Mouse (Mus musculus): Measurements from ENCODE around the gene Gm13090. TPM values are rescaled to one million over a fixed set of nuclear protein-coding genes. Genes with fewer than 3 reads are reported as not detected.

The Gm13090 gene
- polyA plus RNA-seq, 1 experiment = not detected

DNA sequence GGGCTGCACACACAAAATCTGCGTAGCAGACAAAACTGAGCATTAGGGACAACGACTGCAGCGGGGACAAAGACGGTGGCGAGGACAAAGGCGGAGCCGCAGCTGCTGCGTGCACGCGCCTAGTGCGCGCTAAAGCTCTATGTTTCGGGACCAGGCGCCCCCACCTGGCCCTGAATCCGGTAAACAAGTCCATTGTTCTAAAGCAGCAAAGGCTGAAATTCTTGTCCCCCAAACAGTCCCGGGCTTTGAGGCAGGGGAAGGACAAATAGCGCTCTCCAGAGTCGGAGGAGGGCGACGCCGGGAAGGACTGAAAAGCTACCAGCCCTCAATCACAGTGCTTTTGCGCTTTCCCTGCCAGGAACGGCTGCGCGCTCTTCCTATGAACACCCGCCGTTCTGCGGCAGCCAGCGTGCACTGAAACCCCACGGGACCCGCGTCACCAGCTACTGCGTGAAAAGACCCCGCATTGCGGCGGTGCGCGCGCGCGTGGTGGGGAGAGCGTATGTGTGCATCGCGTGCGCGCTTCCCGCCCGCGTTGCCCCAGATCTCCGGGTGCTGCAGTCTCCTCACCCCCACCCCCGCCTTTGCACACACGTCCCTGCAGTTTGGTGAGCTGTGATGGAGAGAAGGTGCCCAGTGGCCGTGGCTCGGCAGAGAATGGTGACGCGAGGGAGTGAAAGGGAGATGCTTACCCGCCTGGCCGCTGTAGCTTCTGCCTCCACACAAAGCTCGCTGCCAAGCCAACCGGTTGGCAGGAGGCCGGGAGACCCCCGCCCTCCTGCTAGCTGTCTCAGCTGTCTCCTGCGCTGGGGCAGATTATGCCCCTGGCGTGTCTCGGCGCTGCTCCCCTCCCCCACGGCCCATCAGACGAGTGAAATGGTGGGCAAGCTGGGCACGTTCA lies 39.5 kb downstream of the Gm13090 start:
- 2% methylated on average over 69 of the region's 69 CpGs for WGBS

GRCm38 (mm10) chr4:151129725-151130557 lies 40.6 kb downstream of the Gm13090 start:
- Histone ChIP-seq H3K36me3 (ENCODE audit: control insufficient read depth, insufficient read depth, low read length) (no peaks in the 10 kb centered on the region), H3K27me3 (ENCODE audit: control insufficient read depth, insufficient read depth, low read length) (peaks cover 17% of the 10 kb centered on the region; the same call in 1 of the 2 replicates), H3K4me3 (ENCODE audit: low read depth, low read length) (no peak overlapping the region), H3K4me1 (ENCODE audit: control insufficient read depth, insufficient read depth, insufficient read length, low read length) (no peaks in the 10 kb centered on the region; the same call in 1 of the 2 replicates), H3K27ac (ENCODE audit: insufficient read depth, low read depth, low read length) (no peak overlapping the region)
- TF ChIP-seq CTCF (IDR thresholded peaks at IDR 0.05; ENCODE audit: extremely low read depth, insufficient read length, insufficient replicate concordance, low read depth, low read length) (no peak), POLR2A (IDR thresholded peaks at IDR 0.05; ENCODE audit: low read depth, low read length) (no peak)
- 73% methylated on average over 16 of the region's 16 CpGs for WGBS

More for the DNA sequence above, 39.5 kb downstream of the Gm13090 start:
- Histone ChIP-seq H3K4me3 (ENCODE audit: low read depth, low read length) (peak overlapping the region; percentile 35), H3K4me1 (ENCODE audit: control insufficient read depth, insufficient read depth, insufficient read length, low read length) (no peaks in the 10 kb centered on the region; the same call in 1 of the 2 replicates), H3K27me3 (ENCODE audit: control insufficient read depth, insufficient read depth, low read length) (peaks cover 17% of the 10 kb centered on the region; the same call in 1 of the 2 replicates), H3K36me3 (ENCODE audit: control insufficient read depth, insufficient read depth, low read length) (no peaks in the 10 kb centered on the region), H3K27ac (ENCODE audit: insufficient read depth, low read depth, low read length) (no peak overlapping the region)
- TF ChIP-seq CTCF (IDR thresholded peaks at IDR 0.05; ENCODE audit: extremely low read depth, insufficient read length, insufficient replicate concordance, low read depth, low read length) (no peak), POLR2A (IDR thresholded peaks at IDR 0.05; ENCODE audit: low read depth, low read length) (no peak)

DNA sequence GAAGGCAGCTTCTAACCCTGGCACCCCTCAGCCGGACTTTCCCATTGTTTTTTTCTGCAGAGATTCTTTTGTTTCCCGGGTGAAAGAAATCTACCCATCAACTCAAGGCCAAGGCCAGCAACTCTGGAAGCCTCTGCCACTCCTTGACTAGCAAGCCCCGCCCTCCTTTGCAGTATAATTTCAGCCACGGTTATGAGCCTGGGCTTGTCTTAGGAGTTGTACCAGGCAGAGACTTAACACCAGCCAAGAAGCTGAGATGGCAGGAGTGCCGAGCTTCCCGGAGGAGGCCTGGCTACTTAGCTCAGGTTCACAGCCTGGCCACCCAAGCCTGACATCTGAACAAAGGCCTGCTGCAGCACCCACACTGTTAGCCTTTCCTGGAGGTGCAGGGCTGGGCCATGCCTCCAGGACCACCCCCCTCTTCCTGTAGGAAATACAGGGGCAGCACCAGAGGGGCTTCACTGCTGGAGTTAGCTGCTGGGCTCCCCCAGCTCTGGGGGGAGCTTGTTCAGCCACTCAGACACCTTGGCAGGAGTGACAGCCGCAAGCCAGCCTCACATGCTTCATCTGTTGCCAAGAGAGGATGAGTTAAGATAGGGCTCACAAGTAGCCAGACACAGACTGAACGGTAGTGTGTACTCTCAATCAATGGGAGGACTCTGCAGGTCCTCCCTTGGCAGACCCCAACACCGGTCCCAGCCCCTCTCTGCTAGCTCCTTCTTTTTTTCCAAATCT lies 41.6 kb downstream of the Gm13090 start:
- Histone ChIP-seq H3K27me3 (ENCODE audit: control insufficient read depth, insufficient read depth, low read length) (peaks cover 17% of the 10 kb centered on the region; the same call in 1 of the 2 replicates), H3K27ac (ENCODE audit: insufficient read depth, low read depth, low read length) (no peak overlapping the region), H3K36me3 (ENCODE audit: control insufficient read depth, insufficient read depth, low read length) (no peaks in the 10 kb centered on the region), H3K4me3 (ENCODE audit: low read depth, low read length) (no peak overlapping the region), H3K4me1 (ENCODE audit: control insufficient read depth, insufficient read depth, insufficient read length, low read length) (no peaks in the 10 kb centered on the region; the same call in 1 of the 2 replicates)
- TF ChIP-seq CTCF (IDR thresholded peaks at IDR 0.05; ENCODE audit: extremely low read depth, insufficient read length, insufficient replicate concordance, low read depth, low read length) = no peak
- TF ChIP-seq POLR2A (IDR thresholded peaks at IDR 0.05; ENCODE audit: low read depth, low read length) = no peak
- 45% methylated on average over 9 of the region's 9 CpGs for WGBS

DNA sequence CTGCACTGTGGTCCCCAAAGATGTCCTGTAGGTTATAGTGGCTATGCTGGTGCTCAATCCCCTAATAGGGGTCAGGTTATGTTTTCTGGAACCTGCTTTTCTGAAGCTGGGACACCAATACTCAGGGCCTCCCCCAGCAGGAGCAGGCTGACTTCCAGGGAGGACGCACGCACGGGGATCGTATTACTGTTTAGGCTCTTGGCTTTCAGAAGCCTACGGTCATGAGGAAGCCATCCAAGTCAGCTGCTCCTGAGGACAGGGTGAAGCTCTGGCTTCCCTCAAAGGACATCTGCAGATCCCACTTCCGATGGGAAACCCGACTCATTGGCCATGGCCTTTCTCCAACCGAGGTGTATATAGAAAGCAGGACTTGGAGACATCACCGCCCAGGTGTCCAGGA lies 43.1 kb downstream of the Gm13090 start:
- no peak for TF ChIP-seq CTCF (IDR thresholded peaks at IDR 0.05; ENCODE audit: extremely low read depth, insufficient read length, insufficient replicate concordance, low read depth, low read length)
- no peak for TF ChIP-seq POLR2A (IDR thresholded peaks at IDR 0.05; ENCODE audit: low read depth, low read length)
- H3K4me1 ChIP-seq (ENCODE audit: control insufficient read depth, insufficient read depth, insufficient read length, low read length) = no peaks in the 10 kb centered on the region; the same call in 1 of the 2 replicates
- H3K27ac ChIP-seq (ENCODE audit: insufficient read depth, low read depth, low read length) = no peak overlapping the region
- H3K36me3 ChIP-seq (ENCODE audit: control insufficient read depth, insufficient read depth, low read length) = no peaks in the 10 kb centered on the region
- 77% methylated on average over 9 of the region's 9 CpGs for WGBS
- H3K27me3 ChIP-seq (ENCODE audit: control insufficient read depth, insufficient read depth, low read length) = peaks cover 17% of the 10 kb centered on the region; the same call in 1 of the 2 replicates
- no peak overlapping the region for H3K4me3 ChIP-seq (ENCODE audit: low read depth, low read length)

GRCm38 (mm10) chr4:151133760-151134159 lies 44.4 kb downstream of the Gm13090 start:
- Histone ChIP-seq H3K4me1 (ENCODE audit: control insufficient read depth, insufficient read depth, insufficient read length, low read length) (no peaks in the 10 kb centered on the region; the same call in 1 of the 2 replicates), H3K27me3 (ENCODE audit: control insufficient read depth, insufficient read depth, low read length) (peaks cover 11% of the 10 kb centered on the region; the same call in 1 of the 2 replicates), H3K36me3 (ENCODE audit: control insufficient read depth, insufficient read depth, low read length) (no peaks in the 10 kb centered on the region), H3K27ac (ENCODE audit: insufficient read depth, low read depth, low read length) (no peak overlapping the region), H3K4me3 (ENCODE audit: low read depth, low read length) (no peak overlapping the region)
- 25% methylated on average over 4 of the region's 4 CpGs for WGBS
- TF ChIP-seq POLR2A (IDR thresholded peaks at IDR 0.05; ENCODE audit: low read depth, low read length) (no peak), CTCF (IDR thresholded peaks at IDR 0.05; ENCODE audit: extremely low read depth, insufficient read length, insufficient replicate concordance, low read depth, low read length) (no peak)

GRCm38 (mm10) chr4:151135491-151135890 lies 46.1 kb downstream of the Gm13090 start:
- no peak for TF ChIP-seq CTCF (IDR thresholded peaks at IDR 0.05; ENCODE audit: extremely low read depth, insufficient read length, insufficient replicate concordance, low read depth, low read length)
- TF ChIP-seq POLR2A (IDR thresholded peaks at IDR 0.05; ENCODE audit: low read depth, low read length) = no peak
- Histone ChIP-seq H3K27me3 (ENCODE audit: control insufficient read depth, insufficient read depth, low read length) (peaks cover 13% of the 10 kb centered on the region), H3K4me1 (ENCODE audit: control insufficient read depth, insufficient read depth, insufficient read length, low read length) (no peaks in the 10 kb centered on the region; the same call in 1 of the 2 replicates), H3K4me3 (ENCODE audit: low read depth, low read length) (no peak overlapping the region), H3K36me3 (ENCODE audit: control insufficient read depth, insufficient read depth, low read length) (no peaks in the 10 kb centered on the region), H3K27ac (ENCODE audit: insufficient read depth, low read depth, low read length) (no peak overlapping the region)
- 69% methylated on average over 8 of the region's 8 CpGs for WGBS
